Mouse (Mus musculus) heart, adult 2 months (tissue): ENCODE data around the gene Tekt2. TPM values are rescaled to one million over a fixed set of nuclear protein-coding genes. Genes with fewer than 3 reads are reported as not detected.
A peak's percentile ranks its signal among the peaks of the same experiment; 100 is the strongest.

Experiments used
- DNase-seq, 2 experiments: peaks; one replicate each; pipeline ENCODE4 v3.0.0; 2021
- H3K27ac ChIP-seq: fragments of 200-600 bp; 2 replicates; pipeline ENCODE4 v1.8.1; 2022
- H3K27me3 ChIP-seq: fragments of 200-500 bp; 2 replicates; pipeline ENCODE4 v1.6.1; 2012; ENCODE audit warnings: mild to moderate bottlenecking, low read length, inconsistent platforms, mixed read lengths; ENCODE audit not compliant: control insufficient read depth, insufficient read depth
- H3K36me3 ChIP-seq: fragments of 200-500 bp; 2 replicates; pipeline ENCODE4 v1.6.1; 2012; ENCODE audit warnings: low read length, inconsistent platforms; ENCODE audit not compliant: control insufficient read depth, insufficient read depth
- H3K4me1 ChIP-seq: fragments of 200-500 bp; 2 replicates; pipeline ENCODE4 v1.6.1; 2011; ENCODE audit warnings: low read length; ENCODE audit not compliant: control insufficient read depth, insufficient read depth
- H3K4me3 ChIP-seq: fragments of 200-600 bp; 2 replicates; pipeline ENCODE4 v1.8.1; 2022
- H3K79me2 ChIP-seq: fragments of 200-500 bp; replicated peaks from 2 replicates; pipeline ENCODE4 v1.6.1; 2012; ENCODE audit warnings: mild to moderate bottlenecking, inconsistent platforms, low read length, moderate library complexity, mixed read lengths; ENCODE audit not compliant: control insufficient read depth, insufficient read depth
- H3K9ac ChIP-seq: fragments of 200-500 bp; 2 replicates; pipeline ENCODE4 v1.6.1; 2012; ENCODE audit warnings: low read depth, mild to moderate bottlenecking, control low read depth, inconsistent platforms, low read length, mixed read lengths
- CTCF ChIP-seq: fragments of 200-600 bp; IDR thresholded peaks from 2 replicates; pipeline ENCODE4 v1.8.1; 2022; ENCODE audit warnings: antibody characterized with exemption, mild to moderate bottlenecking, moderate library complexity
- EP300 ChIP-seq: fragments of 200-500 bp; IDR thresholded peaks from 2 replicates; pipeline ENCODE4 v1.6.1; 2011; ENCODE audit warnings: low read depth, low read length, control low read depth; ENCODE audit not compliant: insufficient read depth
- POLR2A ChIP-seq: fragments of 200-500 bp; IDR thresholded peaks from 2 replicates; pipeline ENCODE4 v1.6.1; 2011; ENCODE audit warnings: mild to moderate bottlenecking, low read depth, low read length, control low read depth; ENCODE audit not compliant: insufficient read depth
- WGBS: fragments of 180-500 bp; shearing (Covaris S2); methylation state at CpG from one replicate; pipeline ENCODE4 v1.1.7; 2018; 5-methylcytosine and 5-hydroxymethylcytosine counted together
- intact Hi-C: fragments of 180-260 bp; cut with DNase I; formaldehyde crosslinking; loops from one replicate; pipeline ENCODE4 v1.15.1; 2025
- polyA plus RNA-seq: library from polyadenylated mRNA; depleted of rRNA; stranded (reverse); fragments of >200 nt; gene quantifications from 2 replicates; pipeline ENCODE4 v1.2.3, GENCODE M21; 2012
- total RNA-seq, 2 experiments: library from RNA; stranded (reverse); gene quantifications; 2 replicates each; pipeline ENCODE4 v1.2.3; 2021

The Tekt2 gene
- total and polyA plus RNA-seq, 3 experiments = 0.37 to 1.5 (median 0.39) TPM

DNA sequence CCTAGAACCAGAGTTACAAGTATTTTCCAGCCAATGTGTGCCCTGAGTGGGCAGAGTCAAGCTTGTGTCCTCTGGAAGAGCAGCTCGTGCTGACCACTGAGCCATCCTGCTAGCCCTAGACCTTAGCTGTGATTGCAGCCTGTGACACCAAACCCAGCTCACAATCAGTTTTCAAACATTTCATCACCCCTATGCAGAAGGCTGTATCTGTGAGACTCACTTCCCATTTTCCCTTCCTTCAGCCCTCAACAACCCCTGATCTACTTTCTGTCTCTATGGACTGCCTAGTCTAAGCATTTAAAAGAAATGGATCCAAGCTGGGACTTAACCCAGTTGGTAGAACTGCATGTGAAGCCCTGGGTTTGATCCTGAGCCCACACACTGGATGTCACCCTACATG lies 20.1 kb downstream of the Tekt2 start:
- peaks cover 6% of the 10 kb centered on the region for H3K27me3 ChIP-seq

DNA sequence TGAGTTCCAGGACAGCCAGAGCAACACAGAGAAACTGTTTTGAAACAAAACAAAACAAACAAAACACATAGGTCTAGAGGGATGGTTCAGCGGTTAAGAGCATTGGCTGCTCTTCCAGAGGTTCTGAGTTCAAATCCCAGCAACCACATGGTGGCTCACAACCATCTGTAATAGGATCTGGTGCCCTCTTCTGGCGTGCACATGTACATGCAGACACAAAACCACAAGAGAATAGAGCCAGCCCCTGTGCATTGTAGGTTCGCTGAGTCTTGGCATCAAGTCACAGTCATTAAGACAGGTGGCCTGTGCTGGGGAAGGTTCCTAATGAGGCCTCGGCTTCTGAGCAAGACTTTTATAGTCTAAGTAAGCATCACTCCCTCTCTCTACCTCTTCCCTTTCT lies 21.6 kb downstream of the Tekt2 start:
- intact Hi-C loops = no loop called here
- H3K4me3 ChIP-seq = no peak overlapping the region
- H3K79me2 ChIP-seq = no peaks in the 10 kb centered on the region
- no peak overlapping the region for H3K9ac ChIP-seq
- no peak for DNase-seq
- TF ChIP-seq CTCF (peak; percentile 56), POLR2A (no peak)
- H3K36me3 ChIP-seq = no peaks in the 10 kb centered on the region
- H3K27ac ChIP-seq = no peak overlapping the region
- H3K27me3 ChIP-seq = peaks cover 6% of the 10 kb centered on the region
- WGBS = 66% methylated on average over 4 of the region's 4 CpGs
- H3K4me1 ChIP-seq = no peaks in the 10 kb centered on the region

More for the DNA sequence above, 20.1 kb downstream of the Tekt2 start:
- Histone ChIP-seq H3K4me3 (no peak overlapping the region), H3K27ac (no peak overlapping the region), H3K4me1 (no peaks in the 10 kb centered on the region), H3K36me3 (no peaks in the 10 kb centered on the region), H3K79me2 (no peaks in the 10 kb centered on the region), H3K9ac (no peak overlapping the region)
- TF ChIP-seq CTCF (no peak), EP300 (no peak), POLR2A (no peak)
- DNase-seq = no peak
- intact Hi-C loops = no loop called here
- WGBS = 83% methylated on average over 1 of the region's 1 CpGs

DNA sequence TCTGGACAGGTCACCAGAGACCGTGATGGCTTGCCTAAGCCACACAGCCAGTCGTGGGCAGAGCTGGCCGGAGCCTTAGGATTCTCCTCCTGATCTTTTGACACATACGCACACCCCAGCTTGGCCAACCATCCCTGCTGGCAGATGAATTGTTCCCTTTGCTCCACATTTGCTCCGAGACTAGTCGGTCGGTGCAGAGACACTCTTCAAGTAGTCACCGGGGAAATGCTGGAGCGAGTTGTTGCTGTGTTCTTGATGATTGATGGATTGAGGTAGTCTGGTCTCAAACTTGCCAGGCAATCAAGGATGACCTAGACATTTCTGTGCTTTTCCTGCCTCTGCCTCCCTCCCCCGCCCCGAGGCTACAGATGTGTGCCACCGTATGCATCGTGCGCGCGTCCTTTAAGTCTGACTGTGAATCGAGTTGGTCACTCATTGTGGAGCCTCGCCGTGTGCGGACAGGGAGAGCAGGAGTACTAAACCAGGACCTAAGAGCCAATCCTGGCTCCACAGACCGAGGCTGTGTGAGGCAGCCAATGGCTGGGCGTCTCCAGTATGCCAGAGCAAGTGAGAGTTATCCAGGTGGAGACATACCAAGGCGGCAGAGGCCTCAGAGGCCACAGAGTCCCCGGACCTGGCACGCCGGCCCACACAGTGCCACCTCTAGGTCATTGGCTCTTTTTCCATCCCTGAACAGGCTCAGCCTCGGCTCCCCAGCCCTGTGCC lies 23.7 kb downstream of the Tekt2 start:
- no peak for TF ChIP-seq EP300
- TF ChIP-seq CTCF = no peak
- TF ChIP-seq POLR2A = no peak
- Histone ChIP-seq H3K27ac (no peak overlapping the region), H3K9ac (no peak overlapping the region), H3K36me3 (no peaks in the 10 kb centered on the region), H3K4me1 (peaks cover 4% of the 10 kb centered on the region), H3K4me3 (no peak overlapping the region), H3K27me3 (peaks cover 6% of the 10 kb centered on the region), H3K79me2 (no peaks in the 10 kb centered on the region)
- no peak for DNase-seq
- 14% methylated on average over 27 of the region's 27 CpGs for WGBS
- intact Hi-C loops = no loop called here

- TF ChIP-seq CTCF = no peak
- H3K36me3 ChIP-seq = no peaks in the 10 kb centered on the region
- no peak for DNase-seq
- WGBS = 5% methylated on average over 49 of the region's 50 CpGs
- no peak overlapping the region for H3K27ac ChIP-seq
- H3K79me2 ChIP-seq = no peaks in the 10 kb centered on the region
- intact Hi-C loops = no loop called here
- no peak overlapping the region for H3K9ac ChIP-seq
- peak overlapping the region; percentile 8; the same call in 1 of the 2 replicates for H3K4me3 ChIP-seq
- peaks cover 6% of the 10 kb centered on the region for H3K27me3 ChIP-seq
- H3K4me1 ChIP-seq = peaks cover 6% of the 10 kb centered on the region
Measured at GRCm38 (mm10) chr4:126300916-126301583, 24.4 kb downstream of the Tekt2 start.

- peak overlapping the region; percentile 48 for H3K27ac ChIP-seq
- H3K36me3 ChIP-seq = no peaks in the 10 kb centered on the region
- H3K4me3 ChIP-seq = peak overlapping the region; percentile 48
- intact Hi-C loops = no loop called here
- peaks cover 6% of the 10 kb centered on the region for H3K4me1 ChIP-seq
- no peaks in the 10 kb centered on the region for H3K79me2 ChIP-seq
- WGBS = 3% methylated on average over 34 of the region's 34 CpGs
- DNase-seq = peak; percentile 80 to 82
- peak overlapping the region; percentile 76 for H3K9ac ChIP-seq
- TF ChIP-seq EP300 (no peak), CTCF (0 out of 2 replicates have a peak, but pooled peaks have one; percentile 11)
- H3K27me3 ChIP-seq = peaks cover 3% of the 10 kb centered on the region; the same call in 1 of the 2 replicates
Measured at GRCm38 (mm10) chr4:126296617-126297101, 28.8 kb downstream of the Tekt2 start.

DNA sequence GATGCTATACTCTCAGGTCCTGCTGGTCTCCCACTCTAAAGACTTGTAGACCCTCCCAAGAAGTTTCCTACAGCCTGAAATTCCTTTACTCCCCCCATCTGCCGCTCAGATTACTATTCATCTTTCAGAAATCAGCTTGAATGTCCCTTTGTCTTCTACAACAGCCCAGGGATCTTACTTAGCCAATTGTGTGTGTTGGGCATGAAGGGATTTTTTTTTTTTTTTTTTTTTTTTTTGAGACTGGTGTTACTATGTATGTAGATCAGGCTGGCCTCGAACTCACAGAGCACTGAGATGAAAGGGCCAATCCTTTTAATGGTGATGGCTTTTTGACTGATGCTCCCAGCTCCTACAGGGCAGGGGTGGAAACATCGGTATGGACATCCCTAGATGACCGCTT lies 29.6 kb downstream of the Tekt2 start:
- H3K4me1 ChIP-seq = peaks cover 6% of the 10 kb centered on the region
- H3K79me2 ChIP-seq = no peaks in the 10 kb centered on the region
- no peak for TF ChIP-seq CTCF
- no peak for TF ChIP-seq POLR2A
- TF ChIP-seq EP300 = no peak
- intact Hi-C loops = no loop called here
- no peak overlapping the region for H3K9ac ChIP-seq
- 62% methylated on average over 4 of the region's 4 CpGs for WGBS
- H3K27me3 ChIP-seq = no peaks in the 10 kb centered on the region; the same call in 1 of the 2 replicates
- DNase-seq = no peak
- H3K4me3 ChIP-seq = no peak overlapping the region
- H3K27ac ChIP-seq = no peak overlapping the region
- H3K36me3 ChIP-seq = no peaks in the 10 kb centered on the region
